Mouse (Mus musculus) forebrain, embryonic 14.5 days (tissue): ENCODE results near the gene Ttc28. TPM values are rescaled to one million over a fixed set of nuclear protein-coding genes. Genes with fewer than 3 reads are reported as not detected.

Experiments
- ATAC-seq: fragments of 200-750 bp; cut with Nextera tagmentation; 2 replicates; pipeline ENCODE4 v1.8.0; 2017; ENCODE audit warnings: mild to moderate bottlenecking, moderate library complexity
- DNase-seq: peaks from one replicate; pipeline ENCODE4 v3.0.0-alpha.2; 2015; ENCODE audit warnings: low spot score
- H3K27ac ChIP-seq: fragments of 300-500 bp; sonication (generic); 2 replicates; pipeline ENCODE4 v1.5.1; 2014; ENCODE audit warnings: low read depth, mild to moderate bottlenecking, control low read depth, low read length, moderate library complexity
- H3K27me3 ChIP-seq: fragments of 300-500 bp; sonication (generic); replicated peaks from 2 replicates; pipeline ENCODE4 v1.6.1; 2014; ENCODE audit warnings: low read length, control low read depth, mixed read lengths; ENCODE audit not compliant: control insufficient read depth, insufficient read depth
- H3K36me3 ChIP-seq: fragments of 300-500 bp; sonication (generic); 2 replicates; pipeline ENCODE4 v1.6.1; 2014; ENCODE audit warnings: low read length, control low read depth; ENCODE audit not compliant: control insufficient read depth, insufficient read depth
- H3K4me1 ChIP-seq: fragments of 300-500 bp; sonication (generic); 2 replicates; pipeline ENCODE4 v1.6.1; 2014; ENCODE audit warnings: antibody characterized with exemption, low read length, control low read depth; ENCODE audit not compliant: control insufficient read depth, insufficient read depth
- H3K4me2 ChIP-seq: fragments of 300-500 bp; sonication (generic); 2 replicates; pipeline ENCODE4 v1.6.1; 2014; ENCODE audit warnings: mild to moderate bottlenecking, control low read depth, low read length
- H3K4me3 ChIP-seq: fragments of 300-500 bp; sonication (generic); 2 replicates; pipeline ENCODE4 v1.5.1; 2014; ENCODE audit warnings: low read depth, low read length, control low read depth
- H3K9ac ChIP-seq: fragments of 300-500 bp; sonication (generic); 2 replicates; pipeline ENCODE4 v1.6.1; 2014; ENCODE audit warnings: mild to moderate bottlenecking, low read length, control low read depth, moderate library complexity
- H3K9me3 ChIP-seq: fragments of 300-500 bp; sonication (generic); replicated peaks from 2 replicates; pipeline ENCODE4 v1.6.1; 2016; ENCODE audit warnings: low read length, control low read depth, mixed read lengths; ENCODE audit not compliant: control insufficient read depth
- WGBS: fragments of 180-500 bp; shearing (Covaris S2); extraction: QIAGEN DNeasy Blood & Tissue Kit; methylation state at CpG from one replicate; pipeline ENCODE4 v1.1.7; 2014; 5-methylcytosine and 5-hydroxymethylcytosine counted together
- polyA plus RNA-seq: library from polyadenylated mRNA; unstranded; fragments of >200 nt; fragmentation: Nextera tagmentation; extraction: Ambion mirVana; gene quantifications from 2 replicates; pipeline ENCODE4 v1.2.1, GENCODE M21; 2014

Ttc28 gene
- polyA plus RNA-seq, 1 experiment from 2014 or later = 29.0 TPM

DNA sequence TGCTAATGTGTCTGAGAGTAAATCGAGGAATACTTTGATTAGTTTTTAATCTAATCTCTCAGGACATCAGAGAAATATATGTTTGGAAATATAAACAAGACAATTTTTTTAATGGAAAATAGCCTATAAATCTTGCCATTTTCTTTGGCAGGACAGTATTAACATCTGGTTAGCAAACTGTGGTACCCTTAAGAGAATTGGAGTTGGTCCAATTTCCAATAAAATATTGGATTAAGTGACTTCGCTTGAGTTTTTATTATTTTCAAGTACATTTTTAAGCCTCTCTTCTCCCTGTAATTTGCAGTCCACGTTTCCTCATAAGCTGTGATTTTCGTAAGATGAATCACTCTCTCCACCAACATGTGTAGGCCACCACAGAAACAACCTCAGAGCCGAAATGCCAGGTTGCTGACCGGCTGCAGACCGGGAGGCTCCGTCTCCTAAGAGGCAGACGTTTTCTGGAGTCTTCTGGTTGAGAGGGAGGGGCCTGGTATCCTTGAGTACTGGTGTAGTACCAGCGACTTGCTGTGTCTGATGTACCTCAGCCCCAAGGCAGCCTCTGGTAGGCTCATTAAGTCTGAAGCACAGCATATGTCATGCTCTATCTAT lies 153.2 kb downstream of the Ttc28 start:
- 75% methylated on average over 10 of the region's 10 CpGs for WGBS

DNA sequence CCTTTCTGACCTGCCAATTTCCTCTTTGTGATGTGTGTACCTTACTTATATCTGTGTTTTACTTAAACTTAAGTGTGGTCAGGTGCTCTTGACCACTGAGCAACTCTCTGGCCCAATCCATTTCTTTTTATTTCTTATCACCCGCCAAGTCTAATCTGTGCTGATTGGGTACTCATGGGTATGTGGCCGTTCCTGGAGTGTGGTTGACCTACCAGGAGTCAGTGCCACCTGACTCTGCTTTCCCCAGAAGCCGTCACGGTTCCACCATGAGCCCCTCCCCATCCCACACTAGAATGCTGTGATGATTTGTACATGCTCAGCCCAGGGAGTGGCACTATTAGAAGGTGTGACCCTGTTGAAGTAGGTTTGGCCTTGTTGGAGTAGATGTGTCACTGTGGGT lies 153.9 kb downstream of the Ttc28 start:
- no peaks in the 10 kb centered on the region for H3K36me3 ChIP-seq
- H3K4me3 ChIP-seq = no peak overlapping the region
- no peak overlapping the region for H3K27ac ChIP-seq
- ATAC-seq = no peak
- 97% methylated on average over 4 of the region's 4 CpGs for WGBS
- no peaks in the 10 kb centered on the region for H3K27me3 ChIP-seq
- H3K4me1 ChIP-seq = peaks cover 38% of the 10 kb centered on the region
- H3K9ac ChIP-seq = no peak overlapping the region
- no peak for DNase-seq
- H3K9me3 ChIP-seq = no peaks in the 10 kb centered on the region
- no peak overlapping the region for H3K4me2 ChIP-seq

More for the DNA sequence above, 153.2 kb downstream of the Ttc28 start:
- ATAC-seq (no peak), DNase-seq (no peak)
- Histone ChIP-seq H3K36me3 (no peaks in the 10 kb centered on the region), H3K4me2 (no peak overlapping the region), H3K27ac (peak overlapping the region; percentile 52; the same call in 1 of the 2 replicates), H3K9me3 (no peaks in the 10 kb centered on the region), H3K4me1 (peaks cover 40% of the 10 kb centered on the region), H3K4me3 (no peak overlapping the region), H3K9ac (no peak overlapping the region), H3K27me3 (no peaks in the 10 kb centered on the region)

DNA sequence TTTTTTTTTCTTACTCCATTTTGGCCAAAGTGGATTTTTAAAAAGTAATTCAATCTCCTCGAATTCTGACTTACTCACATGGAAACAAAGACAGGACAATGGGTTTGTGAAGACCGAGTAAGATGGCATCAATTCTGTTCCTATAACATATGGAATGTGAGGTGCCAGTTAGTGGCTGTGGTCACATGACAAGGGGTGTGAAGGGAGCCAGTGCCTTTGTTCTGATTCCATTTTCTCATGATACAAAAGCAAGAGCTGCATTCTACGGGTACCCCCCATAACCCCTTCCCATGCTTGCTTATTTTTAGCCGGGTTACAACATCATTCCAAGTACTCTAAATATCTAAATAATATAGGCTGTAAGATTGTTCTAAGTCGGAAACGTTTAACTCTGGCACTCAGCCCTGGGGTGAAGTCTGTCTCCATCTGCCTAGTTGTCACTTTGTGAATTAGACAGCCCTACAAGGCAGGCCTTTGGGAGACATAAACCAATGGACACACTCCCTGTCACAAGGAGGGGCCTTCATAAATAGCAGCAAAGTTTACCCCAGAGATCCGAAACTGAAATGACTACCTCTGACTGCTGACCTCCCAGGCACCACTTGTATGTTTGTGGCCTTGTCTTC lies 157.6 kb downstream of the Ttc28 start:
- Histone ChIP-seq H3K4me1 (peaks cover 47% of the 10 kb centered on the region), H3K9me3 (no peaks in the 10 kb centered on the region), H3K27ac (peak overlapping the region; percentile 45), H3K4me3 (no peak overlapping the region), H3K4me2 (no peak overlapping the region), H3K27me3 (no peaks in the 10 kb centered on the region), H3K9ac (no peak overlapping the region), H3K36me3 (no peaks in the 10 kb centered on the region)
- 57% methylated on average over 7 of the region's 7 CpGs for WGBS
- ATAC-seq (peak; percentile 72), DNase-seq (peak; percentile 63)

DNA sequence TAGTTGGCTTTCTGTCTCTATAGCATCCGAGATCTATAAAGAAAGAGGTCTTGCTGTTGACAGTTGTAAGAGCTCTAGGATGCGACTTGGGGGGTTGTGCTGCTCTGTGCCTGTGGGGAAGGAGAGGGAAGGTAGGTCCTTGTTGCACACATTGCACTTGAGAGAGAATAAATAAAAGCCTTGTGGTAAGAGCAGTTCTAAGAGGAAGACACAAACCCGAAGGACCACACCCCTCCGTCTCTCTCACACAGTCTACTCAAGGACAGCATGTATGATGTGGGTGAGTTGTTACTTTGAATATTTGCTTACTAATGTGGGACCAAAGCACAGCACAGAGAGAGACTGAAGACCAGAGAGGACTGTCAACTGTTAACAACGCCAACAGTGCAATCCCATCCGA lies 160.2 kb downstream of the Ttc28 start:
- Histone ChIP-seq H3K4me3 (no peak overlapping the region), H3K4me1 (peaks cover 59% of the 10 kb centered on the region), H3K27me3 (no peaks in the 10 kb centered on the region), H3K9me3 (no peaks in the 10 kb centered on the region), H3K9ac (no peak overlapping the region), H3K27ac (peak overlapping the region; percentile 3; the same call in 1 of the 2 replicates), H3K36me3 (no peaks in the 10 kb centered on the region), H3K4me2 (no peak overlapping the region)
- no peak for DNase-seq
- no peak for ATAC-seq
- 62% methylated on average over 6 of the region's 6 CpGs for WGBS

DNA sequence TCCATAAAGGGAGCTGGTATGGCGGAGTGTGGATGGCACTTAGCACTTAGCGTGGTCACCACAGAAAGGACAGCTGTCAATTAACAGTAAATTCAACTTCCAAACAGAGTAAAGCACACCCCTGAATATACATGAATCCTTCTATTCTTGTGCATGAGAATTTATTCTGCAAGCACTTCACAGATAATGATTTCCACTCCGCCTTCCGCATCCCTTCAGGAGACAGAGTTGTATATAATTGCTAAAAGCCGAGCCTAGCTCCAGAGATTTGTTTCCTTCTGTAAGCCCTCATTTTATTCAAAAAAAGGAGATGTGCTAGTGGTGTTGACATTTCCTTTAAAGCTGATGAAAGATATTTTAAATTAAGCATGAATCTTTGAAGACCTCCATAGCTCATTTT lies 162.3 kb downstream of the Ttc28 start:
- no peak overlapping the region for H3K4me3 ChIP-seq
- peaks cover 66% of the 10 kb centered on the region for H3K4me1 ChIP-seq
- 61% methylated on average over 5 of the region's 5 CpGs for WGBS
- DNase-seq (peak; percentile 54), ATAC-seq (no peak)
- peak overlapping the region; percentile 62 for H3K27ac ChIP-seq
- no peaks in the 10 kb centered on the region for H3K36me3 ChIP-seq
- no peak overlapping the region for H3K4me2 ChIP-seq
- no peak overlapping the region for H3K9ac ChIP-seq
- no peaks in the 10 kb centered on the region for H3K27me3 ChIP-seq
- H3K9me3 ChIP-seq = no peaks in the 10 kb centered on the region

GRCm38 (mm10) chr5:111044193-111044592 lies 164.6 kb downstream of the Ttc28 start:
- ATAC-seq (no peak), DNase-seq (no peak)
- Histone ChIP-seq H3K9ac (0 out of 2 replicates have a peak overlapping the region, but pooled peaks have one; percentile 1), H3K4me1 (peaks cover 62% of the 10 kb centered on the region), H3K36me3 (no peaks in the 10 kb centered on the region), H3K27ac (peak overlapping the region; percentile 21; the same call in 1 of the 2 replicates), H3K4me2 (no peak overlapping the region), H3K4me3 (no peak overlapping the region), H3K27me3 (no peaks in the 10 kb centered on the region), H3K9me3 (no peaks in the 10 kb centered on the region)
- 11% methylated on average over 7 of the region's 7 CpGs for WGBS

- Histone ChIP-seq H3K36me3 (no peaks in the 10 kb centered on the region), H3K4me3 (no peak overlapping the region), H3K27ac (peak overlapping the region; percentile 21; the same call in 1 of the 2 replicates), H3K9me3 (no peaks in the 10 kb centered on the region), H3K4me2 (no peak overlapping the region), H3K4me1 (peaks cover 58% of the 10 kb centered on the region), H3K27me3 (no peaks in the 10 kb centered on the region), H3K9ac (no peak overlapping the region)
- ATAC-seq = no peak
- 89% methylated on average over 6 of the region's 6 CpGs for WGBS
- DNase-seq = no peak
Observed at GRCm38 (mm10) chr5:111046359-111046758, 166.8 kb downstream of the Ttc28 start.

GRCm38 (mm10) chr5:111046841-111047476 lies 167.4 kb downstream of the Ttc28 start:
- Histone ChIP-seq H3K4me2 (peak overlapping the region; percentile 23), H3K27me3 (no peaks in the 10 kb centered on the region), H3K4me1 (peaks cover 54% of the 10 kb centered on the region), H3K27ac (peak overlapping the region; percentile 72), H3K9ac (no peak overlapping the region; the same call in 1 of the 2 replicates), H3K9me3 (no peaks in the 10 kb centered on the region), H3K36me3 (no peaks in the 10 kb centered on the region), H3K4me3 (no peak overlapping the region)
- ATAC-seq = peak; percentile 45; the same call in 1 of the 2 replicates
- WGBS = 16% methylated on average over 14 of the region's 14 CpGs
- peak; percentile 76 for DNase-seq

GRCm38 (mm10) chr5:111048036-111048435 lies 168.4 kb downstream of the Ttc28 start:
- Histone ChIP-seq H3K36me3 (no peaks in the 10 kb centered on the region), H3K4me3 (no peak overlapping the region), H3K4me1 (peaks cover 47% of the 10 kb centered on the region), H3K27ac (0 out of 2 replicates have a peak overlapping the region, but pooled peaks have one; percentile 72), H3K9ac (no peak overlapping the region), H3K9me3 (no peaks in the 10 kb centered on the region), H3K27me3 (no peaks in the 10 kb centered on the region), H3K4me2 (no peak overlapping the region)
- 87% methylated on average over 5 of the region's 5 CpGs for WGBS
- ATAC-seq (no peak), DNase-seq (no peak)
